Mouse (Mus musculus) embryo, embryonic 11 days (tissue): Measurements from ENCODE around the gene Ccdc38.

Experiments
- DNase-seq: peaks from one replicate; pipeline ENCODE4 v3.0.0-alpha.2; 2015

Ccdc38 gene

DNA sequence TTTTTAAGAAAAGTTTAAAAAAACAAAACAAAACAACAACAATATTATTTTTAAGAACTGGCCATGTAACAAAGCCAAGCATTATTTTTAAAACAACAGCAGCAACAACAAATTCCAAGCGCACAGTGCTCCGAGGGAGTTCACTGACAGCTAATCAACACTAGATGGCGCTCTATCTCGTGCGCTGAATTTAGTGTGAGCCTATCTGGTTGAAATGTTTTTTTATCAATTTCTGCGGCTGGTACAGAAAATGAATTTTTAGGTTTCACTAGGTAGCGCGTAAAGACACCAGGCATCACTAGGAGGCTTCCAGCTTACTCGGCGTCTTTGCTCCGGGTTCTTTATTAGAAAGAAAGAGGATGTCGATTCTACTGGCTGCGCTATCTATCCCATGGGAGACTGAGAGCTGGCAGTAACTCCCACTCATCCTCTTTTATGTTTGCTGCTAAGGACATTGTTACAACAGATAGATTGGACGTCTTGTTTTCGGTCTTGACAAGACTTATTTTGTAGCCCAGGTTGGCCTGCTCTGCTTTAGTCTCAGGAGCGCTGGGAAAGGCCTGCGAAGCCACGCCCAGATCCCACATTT lies 71.1 kb downstream of the Ccdc38 start:
- DNase-seq: peak; percentile 73

DNA sequence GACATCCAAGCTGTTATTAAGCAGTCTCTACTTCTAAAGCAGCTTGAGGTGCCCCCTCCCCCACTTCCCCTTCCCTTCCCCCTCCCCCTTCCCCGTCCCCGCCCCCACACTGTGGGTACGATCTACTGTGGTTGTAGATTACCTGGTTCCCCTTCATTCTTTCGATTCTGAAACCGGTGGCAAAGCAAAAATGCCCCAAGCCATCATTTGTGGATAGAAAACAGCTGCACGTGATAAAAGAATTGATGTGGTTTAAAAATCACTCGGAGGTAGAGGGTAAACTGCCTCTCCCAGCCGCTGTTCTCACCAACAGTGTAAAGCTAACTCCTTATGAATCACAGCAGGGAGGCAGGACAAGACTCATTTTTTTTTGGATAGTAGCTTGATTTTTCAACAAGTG lies 74.4 kb downstream of the Ccdc38 start:
- DNase-seq: no peak

DNA sequence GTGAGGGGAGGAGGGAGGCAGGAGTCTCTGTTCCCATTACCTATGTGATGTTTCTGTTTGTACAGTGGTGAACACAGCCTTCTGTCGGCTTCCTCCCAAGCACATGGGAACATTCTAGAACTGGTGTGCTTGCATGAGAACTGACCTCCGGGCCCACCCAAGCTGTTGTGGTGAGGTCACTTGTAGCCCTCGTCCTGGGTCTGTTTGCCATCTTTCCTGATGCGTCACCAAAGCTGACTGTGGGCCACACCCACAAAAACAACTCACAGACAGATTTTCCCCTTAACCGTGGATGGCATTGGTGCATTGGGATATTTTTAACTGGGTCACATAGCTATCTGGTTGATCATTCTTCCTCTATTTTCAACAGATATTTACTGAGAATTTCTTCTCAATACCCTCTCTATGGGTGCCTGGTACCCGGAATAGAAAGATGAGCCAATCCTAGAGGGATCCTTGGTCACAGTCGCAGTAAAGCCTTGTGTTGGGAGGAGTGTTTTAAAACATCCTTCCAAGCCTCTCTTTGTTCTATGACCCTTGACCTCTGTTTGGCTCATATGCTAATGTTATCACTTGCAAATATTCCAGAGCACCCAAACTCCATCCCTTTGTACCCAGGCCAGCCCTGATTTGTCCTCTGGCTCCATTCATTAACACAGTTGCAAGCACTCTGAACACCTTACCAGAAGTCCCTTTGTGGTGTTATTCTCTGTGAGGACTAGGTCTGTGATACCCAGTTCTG lies 80.2 kb downstream of the Ccdc38 start:
- DNase-seq: no peak

DNA sequence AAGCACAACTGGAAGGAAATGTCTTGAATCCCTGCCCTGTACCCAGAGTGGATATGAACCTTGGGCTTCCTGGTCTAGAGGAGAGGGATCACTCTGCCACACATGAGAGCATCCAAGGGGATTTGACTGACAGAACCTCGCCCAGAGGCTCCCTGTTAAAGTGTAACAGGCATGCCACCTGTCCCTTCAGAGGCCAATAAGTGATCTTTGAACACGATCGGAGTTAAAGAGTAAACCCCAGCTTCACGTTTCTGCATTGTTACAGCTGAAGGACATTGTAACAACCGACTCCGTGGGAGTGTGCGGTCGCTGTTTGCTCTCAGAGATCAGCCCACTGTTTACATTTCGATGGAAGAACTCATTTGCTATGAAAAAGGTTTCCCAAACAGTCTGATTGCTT lies 83.3 kb downstream of the Ccdc38 start:
- no peak for DNase-seq

DNA sequence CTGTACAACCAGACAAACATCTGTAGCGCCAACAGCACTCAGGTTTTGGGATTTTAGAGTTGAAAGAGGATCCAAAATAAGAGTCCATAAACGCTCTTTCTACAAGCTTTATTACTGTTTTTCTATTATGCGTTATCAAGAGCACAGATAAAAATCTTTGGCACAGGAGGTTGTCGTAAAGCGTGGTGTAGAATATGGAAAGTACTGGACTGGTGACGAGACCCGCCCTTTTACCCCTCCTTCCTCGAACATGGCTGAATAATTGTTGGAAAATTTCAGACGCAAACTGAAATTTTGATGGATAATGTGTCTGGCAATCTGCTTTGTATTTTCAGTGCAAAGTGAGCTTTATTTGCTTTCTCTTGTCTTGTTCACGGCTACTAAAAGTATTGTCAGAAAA lies 83.7 kb downstream of the Ccdc38 start:
- no peak for DNase-seq

DNA sequence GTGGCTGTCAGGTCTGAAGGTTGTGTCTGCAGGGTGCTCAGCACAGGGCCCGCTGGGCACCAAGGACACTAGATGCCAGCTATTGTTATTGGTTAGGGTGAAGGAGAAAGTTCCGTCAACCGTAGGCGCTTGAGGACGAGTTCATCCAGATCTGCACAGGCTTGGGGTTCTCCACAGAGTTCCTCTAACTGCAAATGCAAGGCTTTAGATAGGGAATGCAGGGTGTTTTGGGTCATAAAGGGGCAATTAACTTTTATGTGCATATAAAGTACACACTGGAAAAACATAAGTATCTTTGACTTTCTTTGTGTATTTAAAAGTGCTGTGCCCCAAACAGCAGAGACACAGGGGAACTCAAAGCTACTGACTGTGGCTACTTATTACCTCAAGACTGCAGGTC lies 89.9 kb downstream of the Ccdc38 start:
- DNase-seq: no peak

DNA sequence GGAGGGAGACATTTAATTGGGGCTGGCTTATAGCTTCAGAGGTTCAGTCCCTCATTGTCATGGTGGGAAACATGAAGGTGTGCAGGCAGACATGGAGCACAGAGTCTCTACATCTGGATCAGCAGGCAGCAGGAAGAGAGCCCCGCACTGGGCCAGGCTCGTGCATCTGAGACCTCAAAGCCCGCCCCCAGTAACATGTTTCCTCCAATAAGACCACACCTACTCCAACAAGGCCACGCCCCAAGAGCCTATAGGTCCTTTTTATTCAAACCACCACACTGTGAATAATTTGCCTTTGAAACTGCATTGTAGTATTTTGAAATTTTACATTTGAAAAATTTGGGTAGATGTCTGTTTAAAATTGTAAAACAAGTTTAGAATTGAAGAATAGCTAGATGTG lies 91.7 kb downstream of the Ccdc38 start:
- DNase-seq: no peak

DNA sequence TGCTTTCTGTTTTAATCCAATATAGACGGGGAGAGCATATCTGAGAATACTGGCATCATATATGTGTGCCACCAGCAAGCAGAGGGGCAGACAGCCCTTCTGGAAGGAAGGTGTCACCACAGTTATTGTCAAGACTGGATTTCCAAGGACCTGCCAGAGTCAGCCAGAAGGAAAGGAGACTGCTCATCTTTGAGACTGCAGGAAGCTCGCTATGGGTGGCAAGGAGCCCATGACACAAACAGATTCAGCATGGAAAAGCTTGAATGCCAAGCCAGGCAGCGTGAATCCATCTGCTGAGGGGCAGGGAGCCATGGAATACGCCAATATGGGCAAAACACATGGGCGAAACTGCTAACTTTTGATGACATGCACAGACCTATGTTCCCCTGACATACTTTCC lies 93.1 kb downstream of the Ccdc38 start:
- DNase-seq: no peak
